ENCODE assay signal across 8 mouse cellular contexts in genomic region chrX:155337905-155338721, GRCm38 (mm10). TPM values are rescaled to one million over a fixed set of nuclear protein-coding genes. Genes with fewer than 3 reads are reported as not detected.
DNase-seq lines count a peak whose midpoint lies in the region; ATAC-seq and TF ChIP-seq lines count a peak whose summit lies in the region.

No protein-coding gene starts in this region.

- peak overlapping the region; percentile 66 for H3K9ac ChIP-seq in forebrain, embryonic 16.5 days (replicated peaks; ENCODE audit: low read depth, low read length)
- H3K9ac ChIP-seq in lung, postnatal 0 days (replicated peaks; ENCODE audit: low read depth): peak overlapping the region; percentile 39

- H3K4me1 ChIP-seq in G1E (ENCODE audit: insufficient read depth, low read depth, low read length): peaks cover 19% of the 10 kb centered on the region; the same call in 1 of the 2 replicates
- no peaks in the 10 kb centered on the region for H3K4me1 ChIP-seq in forebrain, embryonic 16.5 days (replicated peaks; ENCODE audit: control insufficient read depth, insufficient read depth, low read length)
- no peaks in the 10 kb centered on the region for H3K4me1 ChIP-seq in lung, postnatal 0 days (ENCODE audit: insufficient read depth, low read depth, low read length)

- H3K4me3 ChIP-seq in G1E (ENCODE audit: low read depth, low read length): peak overlapping the region; percentile 77
- peak overlapping the region; percentile 58 for H3K4me3 ChIP-seq in forebrain, embryonic 16.5 days (replicated peaks; ENCODE audit: low read length)
- peak overlapping the region; percentile 49 for H3K4me3 ChIP-seq in lung, postnatal 0 days (ENCODE audit: low read depth, low read length)

- ATAC-seq in G1E (ENCODE audit: extremely low read depth, insufficient number of reproducible peaks, low FRiP score, poor library complexity, severe bottlenecking): peak; percentile 69
- ATAC-seq in forebrain, embryonic 16.5 days: peak; percentile 98
- peak; percentile 98 for ATAC-seq in lung, postnatal 0 days

- 21% methylated on average over 47 of the region's 49 CpGs for WGBS in forebrain, embryonic 16.5 days
- WGBS in lung, postnatal 0 days: 11% methylated on average over 39 of the region's 49 CpGs

- H3K4me2 ChIP-seq in forebrain, embryonic 16.5 days (ENCODE audit: low read length): peak overlapping the region; percentile 63
- H3K4me2 ChIP-seq in lung, postnatal 0 days (replicated peaks; ENCODE audit: low read depth, low read length): peak overlapping the region; percentile 53

- no peaks in the 10 kb centered on the region for H3K9me3 ChIP-seq in G1E (replicated peaks)
- H3K9me3 ChIP-seq in forebrain, embryonic 16.5 days (ENCODE audit: control insufficient read depth, low read length): no peaks in the 10 kb centered on the region
- H3K9me3 ChIP-seq in lung, postnatal 0 days (ENCODE audit: low read length): no peaks in the 10 kb centered on the region

- H3K27me3 ChIP-seq in G1E (ENCODE audit: insufficient read depth, low read length): no peaks in the 10 kb centered on the region
- H3K27me3 ChIP-seq in forebrain, embryonic 16.5 days (replicated peaks; ENCODE audit: control insufficient read depth, insufficient read depth, low read length): no peaks in the 10 kb centered on the region
- H3K27me3 ChIP-seq in lung, postnatal 0 days (replicated peaks; ENCODE audit: insufficient read depth, low read length): no peaks in the 10 kb centered on the region

- DNase-seq in G1E (ENCODE audit: low spot score): peak; percentile 59
- peak; percentile 74 for DNase-seq in cerebellum, adult 11-12 months
- peak; percentile 89 for DNase-seq in heart, postnatal 4 days
- DNase-seq in layer of hippocampus, adult 9-11 months: peak; percentile 52
- peak; percentile 86 for DNase-seq in lung, postnatal 0 days (ENCODE audit: low spot score)
- DNase-seq in ovary, postnatal 14 days (ENCODE audit: low spot score): peak; percentile 73
- DNase-seq in thymus, postnatal 14 days: peak; percentile 86

- no peak for TF ChIP-seq EP300 in lung, postnatal 0 days (IDR thresholded peaks at IDR 0.05)

- H3K36me3 ChIP-seq in G1E (replicated peaks): peaks cover 5% of the 10 kb centered on the region
- H3K36me3 ChIP-seq in forebrain, embryonic 16.5 days (ENCODE audit: control insufficient read depth, insufficient read depth): no peaks in the 10 kb centered on the region
- no peaks in the 10 kb centered on the region for H3K36me3 ChIP-seq in lung, postnatal 0 days (ENCODE audit: insufficient read depth, low read length)

- peak overlapping the region; percentile 53 for H3K27ac ChIP-seq in forebrain, embryonic 16.5 days (ENCODE audit: low read length)
- H3K27ac ChIP-seq in lung, postnatal 0 days (ENCODE audit: low read length): peak overlapping the region; percentile 75

- TF ChIP-seq CTCF in G1E (IDR thresholded peaks at IDR 0.05; ENCODE audit: low read depth, low read length): no peak
- TF ChIP-seq CTCF in lung, postnatal 0 days (IDR thresholded peaks at IDR 0.05): no peak

RNA-seq across cellular contexts. Expression of gene Prdx4, which starts 2.4 kb away (rescaled TPM):
- total RNA-seq in G1E (2014; fragmentation: Nextera tagmentation) (65.5 and 70.1 TPM in 2 replicates), G1E (2017) (164 and 180 TPM in 2 replicates)
- 53.4 and 71.7 TPM in 2 replicates for polyA plus RNA-seq in G1E (2012)
- 86.3 and 94.3 TPM in 2 replicates for polyA plus RNA-seq in forebrain, embryonic 16.5 days (2015; fragmentation: Nextera tagmentation; extraction: Ambion mirVana)
- 10 to 100 TPM; 93.6 to 97.2 TPM for total RNA-seq in heart, postnatal 4 days (2021)
- polyA plus RNA-seq in lung, postnatal 0 days (2015; fragmentation: Nextera tagmentation; extraction: Ambion mirVana): 154 and 175 TPM in 2 replicates

Comparison
In these comparisons a context has a peak if more than half of its experiments do, and no peak if none do; other contexts are left out.
1. Peak in every context shown above with its lines: DNase-seq, ATAC-seq, H3K4me3 ChIP-seq and H3K27ac ChIP-seq.